Mouse (Mus musculus): ENCODE measurements around the gene Npw. TPM values are rescaled to one million over a fixed set of nuclear protein-coding genes. Genes with fewer than 3 reads are reported as not detected.

Npw gene
- polyA plus RNA-seq, 1 experiment from 2014 or later: 0.38 TPM

- 73% methylated on average over 11 of the region's 11 CpGs for WGBS (ENCODE audit: insufficient replicate concordance)
- Histone ChIP-seq H3K4me1 (ENCODE audit: control insufficient read depth, low read depth, low read length) (peaks cover 9% of the 10 kb centered on the region), H3K9ac (ENCODE audit: low read depth, low read length) (no peak overlapping the region), H3K36me3 (ENCODE audit: control insufficient read depth, insufficient read depth) (no peaks in the 10 kb centered on the region), H3K4me2 (ENCODE audit: low read depth, low read length) (no peak overlapping the region), H3K27me3 (ENCODE audit: control insufficient read depth, insufficient read depth, low read depth, low read length) (peaks cover 38% of the 10 kb centered on the region), H3K4me3 (ENCODE audit: low read depth, low read length) (no peak overlapping the region), H3K9me3 (replicated peaks; ENCODE audit: control insufficient read depth, low read length) (no peaks in the 10 kb centered on the region), H3K27ac (ENCODE audit: low read length) (no peak overlapping the region)
- ATAC-seq (ENCODE audit: low read depth): no peak
Observed at GRCm38 (mm10) chr17:24647493-24647892, 10.8 kb downstream of the Npw start.

GRCm38 (mm10) chr17:24646381-24646780 lies 11.9 kb downstream of the Npw start:
- peaks cover 9% of the 10 kb centered on the region for H3K4me1 ChIP-seq (ENCODE audit: control insufficient read depth, low read depth, low read length)
- no peaks in the 10 kb centered on the region for H3K9me3 ChIP-seq (replicated peaks; ENCODE audit: control insufficient read depth, low read length)
- H3K36me3 ChIP-seq (ENCODE audit: control insufficient read depth, insufficient read depth): no peaks in the 10 kb centered on the region
- 57% methylated on average over 4 of the region's 4 CpGs for WGBS (ENCODE audit: insufficient replicate concordance)
- H3K4me3 ChIP-seq (ENCODE audit: low read depth, low read length): no peak overlapping the region
- H3K4me2 ChIP-seq (ENCODE audit: low read depth, low read length): no peak overlapping the region
- no peak overlapping the region for H3K27ac ChIP-seq (ENCODE audit: low read length)
- H3K9ac ChIP-seq (ENCODE audit: low read depth, low read length): no peak overlapping the region
- no peak for ATAC-seq (ENCODE audit: low read depth)
- H3K27me3 ChIP-seq (ENCODE audit: control insufficient read depth, insufficient read depth, low read depth, low read length): peaks cover 32% of the 10 kb centered on the region

GRCm38 (mm10) chr17:24645916-24646315 lies 12.3 kb downstream of the Npw start:
- Histone ChIP-seq H3K9ac (ENCODE audit: low read depth, low read length) (no peak overlapping the region), H3K27me3 (ENCODE audit: control insufficient read depth, insufficient read depth, low read depth, low read length) (peaks cover 28% of the 10 kb centered on the region), H3K27ac (ENCODE audit: low read length) (no peak overlapping the region), H3K4me1 (ENCODE audit: control insufficient read depth, low read depth, low read length) (peaks cover 9% of the 10 kb centered on the region), H3K36me3 (ENCODE audit: control insufficient read depth, insufficient read depth) (no peaks in the 10 kb centered on the region), H3K4me2 (ENCODE audit: low read depth, low read length) (no peak overlapping the region), H3K4me3 (ENCODE audit: low read depth, low read length) (no peak overlapping the region), H3K9me3 (replicated peaks; ENCODE audit: control insufficient read depth, low read length) (no peaks in the 10 kb centered on the region)
- WGBS (ENCODE audit: insufficient replicate concordance): 59% methylated on average over 3 of the region's 3 CpGs
- no peak for ATAC-seq (ENCODE audit: low read depth)

- Histone ChIP-seq H3K4me2 (ENCODE audit: low read depth, low read length) (no peak overlapping the region), H3K4me1 (ENCODE audit: control insufficient read depth, low read depth, low read length) (peaks cover 5% of the 10 kb centered on the region), H3K9ac (ENCODE audit: low read depth, low read length) (no peak overlapping the region), H3K9me3 (replicated peaks; ENCODE audit: control insufficient read depth, low read length) (no peaks in the 10 kb centered on the region), H3K36me3 (ENCODE audit: control insufficient read depth, insufficient read depth) (no peaks in the 10 kb centered on the region), H3K27ac (ENCODE audit: low read length) (peak overlapping the region; percentile 19; the same call in 1 of the 2 replicates), H3K4me3 (ENCODE audit: low read depth, low read length) (no peak overlapping the region), H3K27me3 (ENCODE audit: control insufficient read depth, insufficient read depth, low read depth, low read length) (peaks cover 20% of the 10 kb centered on the region)
- peak; percentile 30 for ATAC-seq (ENCODE audit: low read depth)
- 39% methylated on average over 9 of the region's 9 CpGs for whole genome bisulfite sequencing (ENCODE audit: insufficient replicate concordance)
Observed at GRCm38 (mm10) chr17:24644875-24645721, 13.2 kb downstream of the Npw start.

- Histone ChIP-seq H3K36me3 (ENCODE audit: control insufficient read depth, insufficient read depth) (no peaks in the 10 kb centered on the region), H3K4me3 (ENCODE audit: low read depth, low read length) (no peak overlapping the region), H3K9me3 (replicated peaks; ENCODE audit: control insufficient read depth, low read length) (no peaks in the 10 kb centered on the region), H3K9ac (ENCODE audit: low read depth, low read length) (no peak overlapping the region), H3K27me3 (ENCODE audit: control insufficient read depth, insufficient read depth, low read depth, low read length) (peaks cover 11% of the 10 kb centered on the region), H3K4me1 (ENCODE audit: control insufficient read depth, low read depth, low read length) (peaks cover 2% of the 10 kb centered on the region), H3K4me2 (ENCODE audit: low read depth, low read length) (no peak overlapping the region), H3K27ac (ENCODE audit: low read length) (no peak overlapping the region)
- ATAC-seq (ENCODE audit: low read depth): peak; percentile 25; the same call in 1 of the 2 replicates
- 40% methylated on average over 7 of the region's 7 CpGs for WGBS (ENCODE audit: insufficient replicate concordance)
Observed at GRCm38 (mm10) chr17:24644030-24644715, 14.1 kb downstream of the Npw start.

GRCm38 (mm10) chr17:24642791-24643343 lies 15.4 kb downstream of the Npw start:
- H3K36me3 ChIP-seq (ENCODE audit: control insufficient read depth, insufficient read depth): no peaks in the 10 kb centered on the region
- no peak for ATAC-seq (ENCODE audit: low read depth)
- no peaks in the 10 kb centered on the region for H3K27me3 ChIP-seq (ENCODE audit: control insufficient read depth, insufficient read depth, low read depth, low read length)
- no peak overlapping the region for H3K27ac ChIP-seq (ENCODE audit: low read length)
- no peak overlapping the region for H3K4me2 ChIP-seq (ENCODE audit: low read depth, low read length)
- no peak overlapping the region for H3K4me3 ChIP-seq (ENCODE audit: low read depth, low read length)
- WGBS (ENCODE audit: insufficient replicate concordance): 74% methylated on average over 6 of the region's 6 CpGs
- peaks cover 2% of the 10 kb centered on the region for H3K4me1 ChIP-seq (ENCODE audit: control insufficient read depth, low read depth, low read length)
- no peaks in the 10 kb centered on the region for H3K9me3 ChIP-seq (replicated peaks; ENCODE audit: control insufficient read depth, low read length)
- H3K9ac ChIP-seq (ENCODE audit: low read depth, low read length): no peak overlapping the region

- ATAC-seq (ENCODE audit: low read depth): no peak
- Histone ChIP-seq H3K4me1 (ENCODE audit: control insufficient read depth, low read depth, low read length) (peaks cover 3% of the 10 kb centered on the region), H3K9ac (ENCODE audit: low read depth, low read length) (no peak overlapping the region), H3K27me3 (ENCODE audit: control insufficient read depth, insufficient read depth, low read depth, low read length) (no peaks in the 10 kb centered on the region), H3K9me3 (replicated peaks; ENCODE audit: control insufficient read depth, low read length) (no peaks in the 10 kb centered on the region), H3K4me3 (ENCODE audit: low read depth, low read length) (no peak overlapping the region), H3K4me2 (ENCODE audit: low read depth, low read length) (no peak overlapping the region), H3K36me3 (ENCODE audit: control insufficient read depth, insufficient read depth) (no peaks in the 10 kb centered on the region), H3K27ac (ENCODE audit: low read length) (no peak overlapping the region)
- 76% methylated on average over 14 of the region's 14 CpGs for WGBS (ENCODE audit: insufficient replicate concordance)
Observed at GRCm38 (mm10) chr17:24641944-24642343, 16.3 kb downstream of the Npw start.

- Histone ChIP-seq H3K9me3 (replicated peaks; ENCODE audit: control insufficient read depth, low read length) (no peaks in the 10 kb centered on the region), H3K4me3 (ENCODE audit: low read depth, low read length) (no peak overlapping the region), H3K27me3 (ENCODE audit: control insufficient read depth, insufficient read depth, low read depth, low read length) (no peaks in the 10 kb centered on the region), H3K36me3 (ENCODE audit: control insufficient read depth, insufficient read depth) (no peaks in the 10 kb centered on the region), H3K4me2 (ENCODE audit: low read depth, low read length) (no peak overlapping the region), H3K27ac (ENCODE audit: low read length) (no peak overlapping the region), H3K9ac (ENCODE audit: low read depth, low read length) (no peak overlapping the region), H3K4me1 (ENCODE audit: control insufficient read depth, low read depth, low read length) (peaks cover 8% of the 10 kb centered on the region)
- 88% methylated on average over 15 of the region's 15 CpGs for WGBS (ENCODE audit: insufficient replicate concordance)
- ATAC-seq (ENCODE audit: low read depth): no peak
Observed at GRCm38 (mm10) chr17:24640581-24640980, 17.7 kb downstream of the Npw start.

- no peak overlapping the region for H3K9ac ChIP-seq (ENCODE audit: low read depth, low read length)
- ATAC-seq (ENCODE audit: low read depth): no peak
- H3K27ac ChIP-seq (ENCODE audit: low read length): no peak overlapping the region
Observed at GRCm38 (mm10) chr17:24640119-24640518, 18.1 kb downstream of the Npw start.

More at GRCm38 (mm10) chr17:24640119-24640518, 18.1 kb downstream of the Npw start:
- H3K4me3 ChIP-seq (ENCODE audit: low read depth, low read length): no peak overlapping the region
- no peaks in the 10 kb centered on the region for H3K9me3 ChIP-seq (replicated peaks; ENCODE audit: control insufficient read depth, low read length)
- H3K4me1 ChIP-seq (ENCODE audit: control insufficient read depth, low read depth, low read length): peaks cover 8% of the 10 kb centered on the region
- H3K36me3 ChIP-seq (ENCODE audit: control insufficient read depth, insufficient read depth): no peaks in the 10 kb centered on the region
- H3K4me2 ChIP-seq (ENCODE audit: low read depth, low read length): no peak overlapping the region
- 75% methylated on average over 7 of the region's 7 CpGs for WGBS (ENCODE audit: insufficient replicate concordance)
- H3K27me3 ChIP-seq (ENCODE audit: control insufficient read depth, insufficient read depth, low read depth, low read length): no peaks in the 10 kb centered on the region
